Mouse (Mus musculus): ENCODE results near the gene Ramp3.
A peak's percentile ranks its signal among the peaks of the same experiment; 100 is the strongest.
"Not testable (repeated sequence)": the region's sequence is repeated elsewhere in the genome, so short reads cannot be mapped to it uniquely, and the experiment has no call there.

The Ramp3 gene

DNA sequence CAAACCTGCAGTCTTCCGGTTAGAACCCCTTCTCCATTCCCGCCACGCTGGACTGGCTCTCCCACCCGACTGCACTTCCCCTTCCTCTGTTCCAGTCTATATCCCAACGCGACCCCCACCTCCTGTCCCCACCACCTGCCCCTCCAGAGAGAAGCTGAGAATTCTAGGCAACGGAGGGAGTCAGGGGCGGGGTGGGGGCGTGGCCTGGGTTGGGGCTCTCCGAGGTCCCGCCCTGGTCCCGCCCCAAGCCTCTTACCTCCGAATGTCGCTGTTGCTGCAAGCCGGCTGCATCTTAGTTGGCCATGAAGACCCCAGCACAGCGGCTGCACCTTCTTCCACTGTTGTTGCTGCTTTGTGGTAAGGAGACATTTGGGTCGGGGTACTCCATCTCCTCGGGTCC, at the start of gene Ramp3:
Gene Ramp3 (plus strand): TSS at position 251 of the 400 bp plus-strand sequence.
- DNase-seq (ENCODE audit: low spot score in 2 of 2): no peak

DNA sequence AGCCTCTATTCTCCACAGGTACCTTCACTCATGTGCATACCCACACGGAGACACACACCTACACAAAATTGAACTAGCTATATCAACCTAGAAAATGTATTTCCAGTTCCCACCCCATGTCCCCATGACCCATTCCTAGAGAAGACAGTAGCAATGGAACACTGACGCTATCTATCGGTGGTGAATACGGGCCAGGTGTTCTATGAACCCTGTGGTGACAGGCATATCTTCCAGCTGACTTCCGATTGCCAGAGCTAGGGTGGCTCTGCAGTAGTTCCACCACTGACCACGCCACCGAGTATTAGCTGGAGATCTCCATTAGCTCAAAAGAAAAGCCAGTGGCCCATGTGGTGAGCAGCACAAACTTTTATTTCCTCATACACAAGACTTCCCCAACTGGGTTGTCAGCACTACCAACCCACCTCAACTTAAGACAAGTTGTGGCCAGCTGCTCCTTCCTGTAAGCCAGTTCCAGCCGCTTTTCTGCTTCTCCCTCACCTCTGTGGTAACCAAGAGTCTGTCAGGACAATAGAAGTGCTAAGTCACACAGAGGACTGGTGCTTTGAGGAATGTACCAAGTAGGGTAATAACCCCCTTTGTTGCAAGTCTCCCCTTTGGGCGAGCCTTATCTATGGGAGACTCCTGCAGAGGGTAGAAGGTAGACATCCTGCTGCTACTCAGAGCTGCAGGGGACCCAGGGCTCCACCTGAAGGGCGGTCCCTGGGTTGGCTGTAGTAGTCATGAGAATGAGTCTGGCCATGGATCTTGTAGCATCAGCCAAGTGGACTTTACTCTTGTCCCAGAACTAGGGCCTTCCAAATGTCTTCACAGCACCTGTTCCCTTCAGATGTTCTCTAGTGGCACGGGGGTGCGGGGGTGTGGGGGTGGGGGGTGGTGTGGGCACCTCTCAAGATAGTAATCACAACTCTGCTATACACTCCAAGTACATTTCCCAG, 42.8 kb upstream of the Ramp3 start:
- no peak for DNase-seq (ENCODE audit: low spot score in 2 of 2)

- no peak for DNase-seq (ENCODE audit: low spot score in 2 of 2)
Observed at GRCm38 (mm10) chr11:6623704-6624103, 34.6 kb upstream of the Ramp3 start.

DNA sequence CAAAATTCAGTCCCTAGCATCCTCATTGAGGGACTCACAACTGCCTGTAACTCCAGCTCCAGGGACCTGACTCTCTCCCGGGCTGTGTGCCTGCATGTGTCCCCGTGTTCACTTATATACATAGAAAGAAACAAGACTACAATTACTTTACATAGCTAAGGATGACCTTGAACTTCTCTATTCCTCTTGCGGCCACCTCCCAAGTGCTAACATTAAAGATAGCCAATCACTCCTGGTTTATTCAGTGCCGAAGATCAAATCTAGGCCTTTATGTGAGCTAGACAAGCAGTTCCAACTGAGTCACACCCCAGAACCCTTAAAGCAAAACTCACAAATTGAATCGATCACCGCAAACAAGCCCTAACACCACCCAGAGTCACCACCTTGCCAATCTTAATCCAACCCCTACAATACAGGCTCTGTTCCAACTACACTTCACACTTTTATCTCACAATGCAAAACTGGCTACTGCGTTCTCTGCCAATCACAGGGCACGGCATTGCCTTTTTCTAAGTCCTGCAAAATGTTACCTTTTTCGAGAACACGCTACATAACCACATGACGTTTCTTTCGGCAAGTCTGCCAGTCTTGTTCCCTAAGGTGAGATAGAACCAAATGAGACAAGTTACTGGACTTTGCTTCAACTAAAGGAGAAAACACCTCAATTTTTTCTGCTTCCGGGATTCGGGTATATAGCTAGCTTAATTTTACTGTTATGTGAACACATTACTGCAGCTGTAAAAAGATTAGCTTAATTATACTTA, 33.5 kb upstream of the Ramp3 start:
- no peak for DNase-seq (ENCODE audit: low spot score in 2 of 2)

DNA sequence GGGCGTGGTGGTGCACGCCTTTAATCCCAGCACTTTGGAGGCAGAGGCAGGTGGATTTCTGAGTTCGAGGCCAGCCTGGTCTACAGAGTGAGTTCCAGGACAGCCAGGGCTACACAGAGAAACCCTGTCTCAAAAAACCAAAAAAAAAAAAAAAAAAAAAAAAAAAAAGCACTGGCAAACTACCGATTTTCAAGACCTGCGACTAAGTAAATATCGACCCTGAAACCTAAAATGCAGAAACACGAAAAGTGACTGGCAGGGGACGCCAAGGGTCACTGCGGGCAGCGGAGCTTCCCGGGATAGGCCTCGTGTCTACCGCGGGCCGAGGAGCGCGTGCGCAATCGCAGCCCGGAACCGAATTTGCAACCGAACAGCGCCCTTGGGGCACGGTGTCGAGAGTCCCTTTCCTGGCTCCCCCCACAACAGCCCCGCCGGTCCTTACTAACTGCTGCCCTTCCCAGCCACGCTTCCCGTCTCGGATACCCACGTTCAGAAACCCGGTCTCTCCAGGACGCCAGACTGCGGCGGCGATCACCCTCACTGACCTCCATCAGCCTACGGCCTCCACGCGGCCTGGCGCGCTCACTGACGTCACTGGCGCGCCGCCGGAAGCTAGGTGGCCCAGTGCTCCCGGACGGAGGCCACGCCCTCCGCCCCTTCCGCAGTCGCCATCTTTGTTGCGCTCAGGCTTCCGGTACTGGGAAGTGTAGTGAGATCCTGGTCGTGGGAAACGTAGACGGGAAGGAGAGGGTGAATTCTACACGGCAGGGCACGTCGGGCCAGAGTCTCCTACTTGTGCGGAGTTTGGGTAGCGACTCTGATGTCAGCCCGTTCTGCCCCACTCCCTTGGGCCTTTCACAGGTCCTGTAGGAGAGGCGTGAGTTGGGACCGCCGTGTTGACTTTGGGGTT, 32.6 kb upstream of the Ramp3 start, which contains the start of gene Tbrg4:
Gene Tbrg4 (minus strand): TSS at position 590 of the 910 bp plus-strand sequence.
- DNase-seq (ENCODE audit: low spot score in 2 of 2): peak; percentile 87 to 91

- no peak for DNase-seq (ENCODE audit: low spot score in 2 of 2)
Observed at GRCm38 (mm10) chr11:6626388-6626772, 31.9 kb upstream of the Ramp3 start.

GRCm38 (mm10) chr11:6627731-6628130, 30.6 kb upstream of the Ramp3 start:
- DNase-seq (ENCODE audit: low spot score in 2 of 2): no peak

DNA sequence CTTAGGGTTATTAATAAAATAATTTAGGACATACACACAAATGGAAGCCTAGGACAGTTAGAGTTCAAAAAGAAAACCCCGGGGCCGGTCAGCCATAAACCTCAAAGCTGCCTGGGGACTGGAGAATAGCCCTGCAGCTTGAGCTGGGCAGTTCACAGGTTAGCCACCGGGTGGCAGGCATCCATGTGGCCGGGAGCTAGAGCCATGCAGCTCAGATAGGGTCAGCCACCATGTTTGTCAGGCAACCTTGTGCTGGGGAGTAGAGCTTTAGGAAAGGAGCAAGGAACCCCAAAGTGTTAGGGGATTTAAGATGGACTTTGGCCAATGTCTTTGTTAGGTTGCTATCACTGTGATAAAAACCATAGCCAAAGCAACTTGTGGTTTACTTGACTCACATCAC, 29.8 kb upstream of the Ramp3 start:
- peak; percentile 35 to 45 for DNase-seq (ENCODE audit: low spot score in 2 of 2)

DNA sequence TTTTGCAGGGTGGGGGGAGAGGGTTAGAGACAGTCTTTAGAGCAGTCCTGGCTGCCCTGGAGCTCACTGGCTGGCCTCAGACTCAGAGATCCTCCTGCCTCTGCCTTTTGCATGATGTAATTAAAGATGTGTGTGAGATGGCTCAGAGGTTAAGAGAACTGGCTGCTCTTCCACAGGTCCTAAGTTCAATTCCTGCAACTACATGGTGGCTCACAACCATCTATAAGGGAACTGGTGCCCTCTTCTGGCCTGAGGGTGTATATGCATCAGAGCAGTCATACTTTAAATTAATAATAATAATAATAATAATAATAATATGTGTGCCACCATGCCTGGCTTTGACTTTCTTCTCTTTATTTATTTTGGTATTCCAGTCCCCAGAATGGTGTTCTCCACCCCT, 28.7 kb upstream of the Ramp3 start:
- no peak for DNase-seq (ENCODE audit: low spot score in 2 of 2)

DNA sequence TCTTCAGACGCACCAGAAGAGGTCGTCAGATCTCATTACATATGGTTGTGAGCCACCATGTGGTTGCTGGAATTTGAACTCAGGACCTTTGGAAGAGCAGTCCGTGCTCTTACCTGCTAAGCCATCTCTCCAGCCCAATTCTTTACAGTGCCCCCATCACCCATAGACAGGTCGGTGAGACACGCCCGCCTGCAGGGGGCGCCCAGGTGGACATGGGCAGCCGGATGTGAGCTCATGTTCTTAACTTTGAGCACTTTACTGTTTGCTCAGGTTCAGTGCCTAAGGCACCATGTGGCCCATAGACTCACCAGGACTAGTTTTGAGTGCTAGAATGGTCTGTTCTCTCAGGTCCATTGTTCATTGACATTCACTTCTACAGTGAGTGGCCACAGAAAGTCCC, 22.2 kb upstream of the Ramp3 start:
- no peak for DNase-seq (ENCODE audit: low spot score in 2 of 2)

DNA sequence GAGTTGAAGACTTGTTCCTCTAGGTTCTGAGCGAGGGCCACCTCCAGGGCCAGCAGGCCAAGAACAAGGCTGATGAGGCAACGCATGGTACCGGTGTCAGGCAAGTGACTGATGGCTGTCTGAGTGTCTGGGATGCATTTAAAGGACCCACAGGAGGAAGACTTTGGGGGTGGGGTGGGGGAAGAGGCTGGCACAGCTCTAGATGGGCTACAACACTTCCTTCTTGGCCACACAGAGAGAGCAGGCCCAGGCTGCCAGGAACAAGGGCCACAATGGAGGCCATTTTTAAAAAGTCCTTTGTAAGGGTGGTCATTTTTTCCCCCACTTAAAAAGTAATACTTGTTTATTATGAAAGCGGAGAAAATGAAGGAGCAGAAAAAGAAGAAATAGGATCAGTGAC, 19.8 kb upstream of the Ramp3 start, which contains the start of gene Wap:
Gene Wap (minus strand): TSS at position 101 of the 400 bp plus-strand sequence.
- no peak for DNase-seq (ENCODE audit: low spot score in 2 of 2)

- no peak for DNase-seq (ENCODE audit: low spot score in 2 of 2)
Observed at GRCm38 (mm10) chr11:6639072-6639471, 19.2 kb upstream of the Ramp3 start.

DNA sequence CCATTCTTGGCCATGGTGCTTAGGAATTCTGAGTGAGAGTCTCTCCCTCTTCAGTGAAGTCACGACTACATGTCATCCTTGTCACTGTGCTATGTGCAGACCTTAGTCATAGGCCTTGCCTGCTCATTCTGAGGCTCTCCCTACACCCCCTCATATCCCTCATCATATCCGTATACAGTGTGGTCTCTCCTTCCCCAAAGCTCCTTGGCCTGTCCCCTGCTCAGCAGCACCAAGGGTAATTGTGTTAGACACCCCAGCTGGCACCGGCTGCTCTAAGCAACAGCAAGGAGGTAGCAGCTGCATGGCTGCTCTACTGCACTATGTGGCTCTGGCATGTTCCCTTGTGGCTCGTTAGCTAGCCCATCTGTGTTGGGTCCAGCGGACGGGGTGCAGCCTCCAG, 13.8 kb upstream of the Ramp3 start:
- no peak for DNase-seq (ENCODE audit: low spot score in 2 of 2)

- DNase-seq (ENCODE audit: low spot score in 2 of 2): no peak
Observed at GRCm38 (mm10) chr11:6647831-6648724, 10.2 kb upstream of the Ramp3 start.

- no peak for DNase-seq (ENCODE audit: low spot score in 2 of 2)
Observed at GRCm38 (mm10) chr11:6650519-6650918, 7.8 kb upstream of the Ramp3 start.

DNA sequence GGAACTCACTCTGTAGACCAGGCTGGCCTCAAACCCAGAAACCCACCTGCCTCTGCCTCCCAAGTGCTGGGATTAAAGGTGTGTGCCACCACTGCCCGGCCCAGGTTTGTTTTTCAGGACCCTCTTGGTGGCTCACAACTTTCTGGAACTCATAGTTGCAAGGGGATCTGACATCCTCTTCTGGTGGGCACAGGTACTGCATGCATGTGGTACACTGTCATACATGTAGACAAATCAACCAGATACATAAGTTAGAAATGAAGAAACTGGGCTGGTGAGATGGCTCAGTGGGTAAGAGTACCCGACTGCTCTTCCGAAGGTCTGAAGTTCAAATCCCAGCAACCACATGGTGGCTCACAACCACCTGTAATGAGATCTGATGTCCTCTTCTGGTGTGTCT, 5.3 kb upstream of the Ramp3 start:
- not testable (repeated sequence) for DNase-seq (ENCODE audit: low spot score in 2 of 2)

DNA sequence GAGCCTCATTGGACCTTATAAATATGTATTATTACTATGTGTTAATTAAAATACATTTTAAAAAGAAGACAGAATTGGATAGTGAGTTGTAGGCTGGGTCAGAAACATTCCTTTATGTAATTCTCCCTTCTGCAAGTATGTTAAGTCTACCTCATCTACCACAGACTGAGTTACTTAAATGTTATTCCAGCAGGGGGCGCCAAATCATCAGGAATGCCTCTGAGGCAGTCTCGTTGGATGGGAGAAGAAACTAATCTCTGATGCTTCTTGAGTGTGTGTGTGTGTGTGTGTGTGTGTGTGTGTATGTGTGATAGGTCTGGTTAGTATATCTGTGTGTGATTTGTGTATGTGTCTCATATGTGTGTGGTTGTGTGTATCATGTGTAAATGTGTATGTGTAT, 3.4 kb upstream of the Ramp3 start:
- peak; percentile 65 to 76 for DNase-seq (ENCODE audit: low spot score in 2 of 2)

GRCm38 (mm10) chr11:6661206-6661605, 2.9 kb downstream of the Ramp3 start:
- DNase-seq (ENCODE audit: low spot score in 2 of 2): no peak

GRCm38 (mm10) chr11:6666634-6667033, 8.3 kb downstream of the Ramp3 start:
- DNase-seq (ENCODE audit: low spot score in 2 of 2): no peak

DNA sequence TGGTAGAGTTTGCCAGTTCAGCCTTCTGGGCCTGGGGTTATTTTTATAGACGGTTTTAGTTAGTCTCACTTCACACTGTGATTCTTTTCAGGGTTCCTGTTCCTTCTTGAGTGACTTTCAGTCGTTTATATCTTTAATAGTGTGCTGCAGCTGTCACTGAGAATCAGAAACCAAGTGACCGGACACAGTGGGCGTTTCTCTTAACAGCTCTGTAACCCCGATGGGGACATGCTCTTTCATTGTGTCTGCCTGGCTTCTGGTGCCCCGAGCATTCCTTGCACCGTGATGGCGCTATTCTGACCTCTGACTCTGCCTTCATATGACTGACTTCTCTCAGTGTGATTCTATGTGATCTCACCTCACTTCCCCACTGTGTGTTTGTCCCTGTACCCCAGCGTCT, 10.7 kb downstream of the Ramp3 start:
- DNase-seq (ENCODE audit: low spot score in 2 of 2): no peak

- DNase-seq (ENCODE audit: low spot score in 2 of 2): no peak
Observed at GRCm38 (mm10) chr11:6670044-6670443, 11.7 kb downstream of the Ramp3 start.
